25 mouse cellular contexts compared by ENCODE assay signal in the genomic region with DNA sequence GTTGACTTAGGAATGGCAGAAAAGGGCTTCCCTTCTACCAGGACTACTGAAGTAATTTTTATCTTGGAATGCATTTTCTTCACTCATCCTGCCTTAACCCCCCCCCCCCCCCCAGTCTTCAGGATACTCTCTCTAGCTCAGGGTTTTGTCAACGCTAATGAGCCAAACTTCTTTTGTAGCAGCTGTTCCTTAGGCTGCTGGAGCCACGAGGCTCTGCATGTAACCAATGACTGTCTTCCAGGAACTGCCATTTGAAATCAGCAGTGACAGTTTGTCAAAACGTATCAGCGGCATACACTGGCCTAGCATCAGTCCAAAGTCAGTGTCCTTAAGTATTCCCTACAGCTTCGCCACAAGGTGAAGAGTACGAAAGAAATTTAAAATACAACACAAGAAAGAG.
DNase-seq lines count a peak whose midpoint lies in the region; ATAC-seq and TF ChIP-seq lines count a peak whose summit lies in the region.
"Had no signal": no experiment of that assay in that cellular context is flagged by ENCODE, and none has a peak within 500 bp of the region (broad histone marks: within the 10 kb centered on the region; RNA-seq: fewer than 3 reads in every experiment).

No protein-coding gene starts in this region.

- no peaks in the 10 kb centered on the region for H3K4me1 ChIP-seq in forebrain, embryonic 15.5 days
- no peaks in the 10 kb centered on the region for H3K4me1 ChIP-seq in forebrain, embryonic 11.5 days (replicated peaks; ENCODE audit: control insufficient read depth, insufficient read depth, low read length)
- H3K4me1 ChIP-seq in forebrain, postnatal 0 days (ENCODE audit: insufficient read depth), result no peaks in the 10 kb centered on the region
- H3K4me1 ChIP-seq: embryonic facial prominence, embryonic 10.5 days; embryonic facial prominence, embryonic 13.5 days; hindbrain, embryonic 13.5 days had no signal

- no peaks in the 10 kb centered on the region for H3K9me3 ChIP-seq in forebrain, embryonic 15.5 days
- H3K9me3 ChIP-seq in forebrain, embryonic 11.5 days (ENCODE audit: control insufficient read depth, low read length), result no peaks in the 10 kb centered on the region
- H3K9me3 ChIP-seq in forebrain, postnatal 0 days (ENCODE audit: low read length), result no peaks in the 10 kb centered on the region
- H3K9me3 ChIP-seq: embryonic facial prominence, embryonic 10.5 days; embryonic facial prominence, embryonic 13.5 days; hindbrain, embryonic 13.5 days had no signal

- H3K9ac ChIP-seq in forebrain, embryonic 15.5 days (replicated peaks), result no peak overlapping the region
- no peak overlapping the region for H3K9ac ChIP-seq in forebrain, embryonic 11.5 days (ENCODE audit: low read length)
- H3K9ac ChIP-seq in forebrain, postnatal 0 days, result no peak overlapping the region
- H3K9ac ChIP-seq: embryonic facial prominence, embryonic 13.5 days; hindbrain, embryonic 13.5 days had no signal

- H3K4me3 ChIP-seq in forebrain, embryonic 15.5 days, result no peak overlapping the region
- H3K4me3 ChIP-seq in forebrain, embryonic 11.5 days (ENCODE audit: low read depth, low read length), result no peak overlapping the region
- H3K4me3 ChIP-seq in forebrain, postnatal 0 days (ENCODE audit: low read depth, low read length), result no peak overlapping the region
- H3K4me3 ChIP-seq: embryonic facial prominence, embryonic 10.5 days; embryonic facial prominence, embryonic 13.5 days; erythroblast, embryonic 14.5 days; gastrocnemius, adult 2 months; hindbrain, embryonic 13.5 days had no signal

- H3K4me2 ChIP-seq in forebrain, embryonic 15.5 days (replicated peaks), result no peak overlapping the region
- H3K4me2 ChIP-seq in forebrain, embryonic 11.5 days (ENCODE audit: low read depth, low read length, severe bottlenecking), result no peak overlapping the region
- no peak overlapping the region for H3K4me2 ChIP-seq in forebrain, postnatal 0 days (ENCODE audit: low read depth)
- H3K4me2 ChIP-seq: embryonic facial prominence, embryonic 13.5 days; heart, embryonic 11.5 days; hindbrain, embryonic 13.5 days had no signal

- peak overlapping the region; percentile 19; the same call in 1 of the 2 replicates for H3K27ac ChIP-seq in forebrain, embryonic 15.5 days (replicated peaks)
- no peak overlapping the region for H3K27ac ChIP-seq in forebrain, embryonic 11.5 days (ENCODE audit: low read depth, low read length)
- no peak overlapping the region for H3K27ac ChIP-seq in forebrain, postnatal 0 days (ENCODE audit: low read depth, low read length)
- H3K27ac ChIP-seq: embryonic facial prominence, embryonic 10.5 days; embryonic facial prominence, embryonic 13.5 days; gastrocnemius, adult 2 months; hindbrain, embryonic 13.5 days had no signal

- no peak for DNase-seq in forebrain, embryonic 11.5 days (ENCODE audit: low spot score)
- peak; percentile 30 for DNase-seq in brain, embryonic 18.5 days (ENCODE audit: low read depth, low spot score)
- DNase-seq in forebrain, postnatal 0 days, result peak; percentile 59
- DNase-seq in kidney, postnatal 36 days, result no peak
- no peak for DNase-seq in cerebellum, adult 9-11 months
- DNase-seq: adrenal gland, adult 2 months; adrenal gland, postnatal 14 days; cerebellum, adult 11 months; cerebellum, adult 2 months; cerebellum, postnatal 36 days; embryo, embryonic 11 days; gastrocnemius, adult 2 months; gastrocnemius, postnatal 14 days; heart, adult 11 months; kidney, adult 2 months had no signal

- WGBS in forebrain, embryonic 15.5 days, result 44% methylated on average over 6 of the region's 6 CpGs
- 66% methylated on average over 6 of the region's 6 CpGs for WGBS in forebrain, embryonic 11.5 days
- WGBS in forebrain, postnatal 0 days, result 47% methylated on average over 6 of the region's 6 CpGs

- ATAC-seq in forebrain, embryonic 15.5 days (replicated peaks), result peak; percentile 67; the same call in 1 of the 2 replicates
- no peak for ATAC-seq in forebrain, embryonic 11.5 days (replicated peaks; ENCODE audit: low FRiP score)
- ATAC-seq in forebrain, postnatal 0 days, result peak; percentile 80
- ATAC-seq: CD4-positive, CD25-positive, alpha-beta regulatory T cell, adult 4 months; hindbrain, embryonic 16.5 days; inflammation-experienced regulatory T-cells, adult 6 months; intestine, embryonic 16.5 days had no signal

- H3K27me3 ChIP-seq in forebrain, embryonic 15.5 days, result no peaks in the 10 kb centered on the region
- H3K27me3 ChIP-seq in forebrain, embryonic 11.5 days (ENCODE audit: control insufficient read depth, insufficient read depth, low read length), result no peaks in the 10 kb centered on the region
- no peaks in the 10 kb centered on the region for H3K27me3 ChIP-seq in forebrain, postnatal 0 days (ENCODE audit: insufficient read depth, low read length)
- H3K27me3 ChIP-seq: embryonic facial prominence, embryonic 13.5 days; hindbrain, embryonic 13.5 days had no signal

- no peaks in the 10 kb centered on the region for H3K36me3 ChIP-seq in forebrain, embryonic 15.5 days
- no peaks in the 10 kb centered on the region for H3K36me3 ChIP-seq in forebrain, embryonic 11.5 days (ENCODE audit: control insufficient read depth, insufficient read depth, low read length)
- H3K36me3 ChIP-seq in forebrain, postnatal 0 days (ENCODE audit: insufficient read depth), result no peaks in the 10 kb centered on the region
- H3K36me3 ChIP-seq: embryonic facial prominence, embryonic 10.5 days; embryonic facial prominence, embryonic 13.5 days; hindbrain, embryonic 13.5 days had no signal

- no peak for TF ChIP-seq CTCF in forebrain, postnatal 0 days (IDR thresholded peaks at IDR 0.05; ENCODE audit: low read depth)

Comparison
In these comparisons a context has a peak if more than half of its experiments do, and no peak if none do; other contexts are left out.
1. DNase-seq: peak in brain, embryonic 18.5 days (single experiment) and forebrain, postnatal 0 days (single experiment); none in forebrain, embryonic 11.5 days (single experiment), kidney, postnatal 36 days (0 of 2) and cerebellum, adult 9-11 months (single experiment).